Mouse (Mus musculus) intestine, embryonic 14.5 days (tissue): ENCODE data around the gene Cntrl. TPM values are rescaled to one million over a fixed set of nuclear protein-coding genes. Genes with fewer than 3 reads are reported as not detected.
A peak's percentile ranks its signal among the peaks of the same experiment; 100 is the strongest.

Experiments
- ATAC-seq: fragments of 200-750 bp; cut with Nextera tagmentation; replicated peaks from 2 replicates; pipeline ENCODE4 v1.8.0; 2017; ENCODE audit warnings: low read depth, moderate number of reproducible peaks, moderate TSS enrichment, moderate library complexity; ENCODE audit not compliant: low FRiP score, low TSS enrichment
- DNase-seq: peaks from one replicate; pipeline ENCODE4 v3.0.0-alpha.2; 2018; ENCODE audit warnings: low spot score
- H3K27ac ChIP-seq: fragments of 300-500 bp; sonication (generic); 2 replicates; pipeline ENCODE4 v1.5.1; 2014; ENCODE audit warnings: low read depth, mild to moderate bottlenecking, control low read depth
- H3K27me3 ChIP-seq: fragments of 300-500 bp; sonication (generic); replicated peaks from 2 replicates; pipeline ENCODE4 v1.6.1; 2014; ENCODE audit warnings: low read length, control low read depth; ENCODE audit not compliant: control insufficient read depth, insufficient read depth
- H3K36me3 ChIP-seq: fragments of 300-500 bp; sonication (generic); 2 replicates; pipeline ENCODE4 v1.6.1; 2014; ENCODE audit warnings: low read length, control low read depth; ENCODE audit not compliant: control insufficient read depth, insufficient read depth
- H3K4me1 ChIP-seq: fragments of 300-500 bp; sonication (generic); replicated peaks from 2 replicates; pipeline ENCODE4 v1.6.1; 2014; ENCODE audit warnings: low read length, control low read depth, mixed read lengths; ENCODE audit not compliant: control insufficient read depth, insufficient read depth
- H3K4me2 ChIP-seq: fragments of 300-500 bp; sonication (generic); 2 replicates; pipeline ENCODE4 v1.6.1; 2014; ENCODE audit warnings: low read length
- H3K4me3 ChIP-seq: fragments of 300-500 bp; sonication (generic); 2 replicates; pipeline ENCODE4 v1.5.1; 2014; ENCODE audit warnings: low read depth, low read length, control low read depth, mixed read lengths
- H3K9ac ChIP-seq: fragments of 300-500 bp; sonication (generic); 2 replicates; pipeline ENCODE4 v1.6.1; 2014; ENCODE audit warnings: mild to moderate bottlenecking, low read length
- H3K9me3 ChIP-seq: fragments of 300-500 bp; sonication (generic); 2 replicates; pipeline ENCODE4 v1.6.1; 2016; ENCODE audit warnings: low read length, control low read depth; ENCODE audit not compliant: control insufficient read depth
- WGBS: fragments of 180-500 bp; shearing (Covaris S2); extraction: QIAGEN DNeasy Blood & Tissue Kit; methylation state at CpG from one replicate; pipeline ENCODE4 v1.1.7; 2014; 5-methylcytosine and 5-hydroxymethylcytosine counted together
- polyA plus RNA-seq: library from polyadenylated mRNA; unstranded; fragments of >200 nt; fragmentation: Nextera tagmentation; extraction: Ambion mirVana; gene quantifications from 2 replicates; pipeline ENCODE4 v1.2.1, GENCODE M21; 2014

The Cntrl gene
- polyA plus RNA-seq, 1 experiment from 2014 or later, result 27.4 TPM

DNA sequence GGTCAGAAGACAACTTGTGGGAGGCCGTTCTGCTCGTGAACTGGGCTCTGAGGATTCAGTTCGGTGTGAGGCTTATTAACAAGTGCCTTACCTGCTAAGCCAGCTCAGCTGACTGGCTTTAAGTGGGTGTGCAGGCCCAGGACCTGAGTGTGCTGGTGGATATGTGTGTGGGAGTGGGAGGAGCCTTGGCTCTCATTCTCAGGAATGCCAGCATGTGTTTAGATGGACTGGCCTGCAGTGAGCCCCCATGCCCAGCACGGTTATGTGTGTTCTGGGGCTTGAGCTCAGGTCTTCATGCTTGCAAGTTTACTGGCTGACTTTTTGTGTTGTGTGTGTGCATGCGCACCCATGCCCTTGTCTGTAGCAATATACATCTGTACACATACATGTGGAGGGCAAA is 64.4 kb downstream of the Cntrl start:
- Histone ChIP-seq H3K9ac (no peak overlapping the region), H3K4me2 (no peak overlapping the region), H3K27ac (no peak overlapping the region), H3K27me3 (no peaks in the 10 kb centered on the region), H3K9me3 (no peaks in the 10 kb centered on the region), H3K36me3 (peaks cover 90% of the 10 kb centered on the region), H3K4me3 (no peak overlapping the region), H3K4me1 (no peaks in the 10 kb centered on the region)
- no peak for ATAC-seq
- peak; percentile 23 for DNase-seq
- WGBS, result 85% methylated on average over 5 of the region's 5 CpGs

DNA sequence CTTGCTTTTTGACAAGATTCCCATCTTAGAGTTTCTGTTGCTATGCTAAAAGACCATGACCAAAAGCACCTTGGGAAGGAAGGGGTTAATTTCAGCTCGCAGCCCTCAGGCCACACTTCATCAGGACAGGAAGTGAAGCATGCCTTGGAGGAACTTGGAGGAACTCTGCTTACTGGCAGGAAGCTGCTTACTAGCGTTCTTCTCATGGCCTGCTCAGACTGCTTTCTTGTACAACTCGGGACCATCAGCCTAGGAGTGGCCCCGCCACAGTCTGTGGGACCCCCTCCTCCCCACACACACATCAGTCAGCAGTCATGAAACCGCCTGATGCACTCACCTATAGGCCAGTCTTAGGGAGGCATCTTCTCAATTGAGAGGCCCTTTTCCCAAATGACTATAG is 64.8 kb downstream of the Cntrl start:
- peak; percentile 48 for DNase-seq
- no peaks in the 10 kb centered on the region for H3K27me3 ChIP-seq
- no peaks in the 10 kb centered on the region for H3K9me3 ChIP-seq
- H3K4me3 ChIP-seq, result no peak overlapping the region
- peak overlapping the region; percentile 39; the same call in 1 of the 2 replicates for H3K27ac ChIP-seq
- H3K36me3 ChIP-seq, result peaks cover 91% of the 10 kb centered on the region
- ATAC-seq, result peak; percentile 60; the same call in 1 of the 2 replicates
- 31% methylated on average over 5 of the region's 5 CpGs for WGBS
- H3K9ac ChIP-seq, result no peak overlapping the region
- no peaks in the 10 kb centered on the region for H3K4me1 ChIP-seq
- H3K4me2 ChIP-seq, result no peak overlapping the region

DNA sequence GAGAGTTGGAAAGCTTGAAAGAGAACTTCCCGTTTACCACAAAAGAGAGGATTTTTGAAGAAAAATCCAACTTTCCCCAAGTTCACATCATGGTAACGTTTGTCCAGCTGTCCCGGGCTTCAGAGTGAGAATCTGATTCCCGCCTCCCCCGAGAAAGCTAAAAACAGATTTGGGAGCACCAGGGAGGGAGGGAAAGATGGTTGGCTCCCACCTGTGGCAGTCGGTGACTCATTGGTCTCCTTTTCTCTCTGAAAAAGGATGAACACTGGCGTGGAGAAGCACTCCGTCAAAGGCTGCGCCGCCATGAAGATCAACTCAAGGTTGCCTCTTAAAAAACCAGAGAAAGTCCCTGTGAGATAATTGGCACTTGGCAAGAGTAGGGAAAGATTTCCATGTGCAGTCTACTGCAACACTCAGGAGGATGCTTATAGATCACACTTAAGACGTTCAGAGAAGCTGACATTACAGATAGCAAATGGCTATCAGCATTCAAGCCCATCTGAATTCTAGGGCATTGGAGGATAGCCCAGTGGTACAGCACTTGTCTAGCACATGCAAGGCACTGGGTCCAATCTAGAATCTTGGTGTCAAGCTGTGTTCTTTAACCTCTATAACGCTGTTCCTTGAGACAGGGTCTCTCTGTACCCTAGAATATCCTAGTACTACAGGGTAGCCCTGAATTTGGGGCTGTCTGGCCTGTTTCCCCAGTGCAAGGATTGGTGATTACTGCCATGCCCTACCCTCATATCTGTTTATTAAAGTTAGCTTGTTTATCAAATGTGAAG is 66.2 kb downstream of the Cntrl start:
- no peaks in the 10 kb centered on the region for H3K9me3 ChIP-seq
- 88% methylated on average over 12 of the region's 12 CpGs for WGBS
- no peak overlapping the region for H3K9ac ChIP-seq
- H3K36me3 ChIP-seq, result peaks cover 94% of the 10 kb centered on the region
- ATAC-seq (no peak), DNase-seq (peak; percentile 23)
- no peak overlapping the region for H3K27ac ChIP-seq
- H3K4me2 ChIP-seq, result no peak overlapping the region
- H3K4me3 ChIP-seq, result no peak overlapping the region
- H3K27me3 ChIP-seq, result no peaks in the 10 kb centered on the region
- H3K4me1 ChIP-seq, result no peaks in the 10 kb centered on the region

DNA sequence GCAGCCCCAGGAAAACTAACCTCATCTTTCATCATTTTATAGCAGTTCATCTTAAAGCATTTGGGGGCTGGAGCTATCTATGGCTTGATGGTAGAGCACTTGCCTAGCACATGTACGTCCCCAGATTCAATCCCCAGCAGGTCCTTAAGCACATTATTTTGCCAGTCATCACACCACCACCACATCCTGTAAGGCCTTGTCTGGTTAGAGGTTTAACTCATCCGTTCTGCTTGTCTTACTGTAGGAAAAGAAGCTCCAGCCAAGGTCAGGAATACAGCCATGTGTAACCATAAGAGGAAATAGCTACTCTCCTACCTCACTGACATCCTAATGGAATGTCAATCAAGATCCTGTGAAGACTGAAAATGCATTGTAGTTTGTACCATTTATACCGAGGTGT is 68.9 kb downstream of the Cntrl start:
- peaks cover 93% of the 10 kb centered on the region for H3K36me3 ChIP-seq
- no peak for ATAC-seq
- no peaks in the 10 kb centered on the region for H3K27me3 ChIP-seq
- H3K27ac ChIP-seq, result no peak overlapping the region
- H3K4me2 ChIP-seq, result no peak overlapping the region
- WGBS, result 76% methylated on average over 3 of the region's 3 CpGs
- no peak overlapping the region for H3K9ac ChIP-seq
- no peak overlapping the region for H3K4me3 ChIP-seq
- no peaks in the 10 kb centered on the region for H3K4me1 ChIP-seq
- H3K9me3 ChIP-seq, result no peaks in the 10 kb centered on the region
- peak; percentile 45 for DNase-seq

GRCm38 (mm10) chr2:35183115-35183673 is 73.9 kb downstream of the Cntrl start:
- H3K4me1 ChIP-seq, result no peaks in the 10 kb centered on the region
- peaks cover 92% of the 10 kb centered on the region for H3K36me3 ChIP-seq
- H3K9ac ChIP-seq, result no peak overlapping the region
- H3K27ac ChIP-seq, result no peak overlapping the region
- H3K4me2 ChIP-seq, result no peak overlapping the region
- no peaks in the 10 kb centered on the region for H3K27me3 ChIP-seq
- DNase-seq, result peak; percentile 37
- H3K9me3 ChIP-seq, result no peaks in the 10 kb centered on the region
- no peak overlapping the region for H3K4me3 ChIP-seq
- ATAC-seq, result no peak
- 92% methylated on average over 6 of the region's 6 CpGs for WGBS

GRCm38 (mm10) chr2:35188929-35189328 is 79.6 kb downstream of the Cntrl start:
- no peak overlapping the region for H3K4me3 ChIP-seq
- 87% methylated on average over 5 of the region's 5 CpGs for WGBS
- H3K9me3 ChIP-seq, result no peaks in the 10 kb centered on the region
- H3K36me3 ChIP-seq, result peaks cover 77% of the 10 kb centered on the region
- ATAC-seq (no peak), DNase-seq (no peak)
- H3K27ac ChIP-seq, result no peak overlapping the region
- H3K4me1 ChIP-seq, result no peaks in the 10 kb centered on the region
- no peaks in the 10 kb centered on the region for H3K27me3 ChIP-seq
- H3K9ac ChIP-seq, result no peak overlapping the region
- H3K4me2 ChIP-seq, result no peak overlapping the region

GRCm38 (mm10) chr2:35193976-35194375 is 84.7 kb downstream of the Cntrl start:
- Histone ChIP-seq H3K27me3 (no peaks in the 10 kb centered on the region), H3K4me2 (no peak overlapping the region), H3K4me1 (peaks cover 7% of the 10 kb centered on the region), H3K36me3 (peaks cover 37% of the 10 kb centered on the region), H3K27ac (no peak overlapping the region), H3K4me3 (no peak overlapping the region), H3K9me3 (no peaks in the 10 kb centered on the region), H3K9ac (no peak overlapping the region)
- ATAC-seq (no peak), DNase-seq (no peak)
- 81% methylated on average over 1 of the region's 1 CpGs for WGBS

DNA sequence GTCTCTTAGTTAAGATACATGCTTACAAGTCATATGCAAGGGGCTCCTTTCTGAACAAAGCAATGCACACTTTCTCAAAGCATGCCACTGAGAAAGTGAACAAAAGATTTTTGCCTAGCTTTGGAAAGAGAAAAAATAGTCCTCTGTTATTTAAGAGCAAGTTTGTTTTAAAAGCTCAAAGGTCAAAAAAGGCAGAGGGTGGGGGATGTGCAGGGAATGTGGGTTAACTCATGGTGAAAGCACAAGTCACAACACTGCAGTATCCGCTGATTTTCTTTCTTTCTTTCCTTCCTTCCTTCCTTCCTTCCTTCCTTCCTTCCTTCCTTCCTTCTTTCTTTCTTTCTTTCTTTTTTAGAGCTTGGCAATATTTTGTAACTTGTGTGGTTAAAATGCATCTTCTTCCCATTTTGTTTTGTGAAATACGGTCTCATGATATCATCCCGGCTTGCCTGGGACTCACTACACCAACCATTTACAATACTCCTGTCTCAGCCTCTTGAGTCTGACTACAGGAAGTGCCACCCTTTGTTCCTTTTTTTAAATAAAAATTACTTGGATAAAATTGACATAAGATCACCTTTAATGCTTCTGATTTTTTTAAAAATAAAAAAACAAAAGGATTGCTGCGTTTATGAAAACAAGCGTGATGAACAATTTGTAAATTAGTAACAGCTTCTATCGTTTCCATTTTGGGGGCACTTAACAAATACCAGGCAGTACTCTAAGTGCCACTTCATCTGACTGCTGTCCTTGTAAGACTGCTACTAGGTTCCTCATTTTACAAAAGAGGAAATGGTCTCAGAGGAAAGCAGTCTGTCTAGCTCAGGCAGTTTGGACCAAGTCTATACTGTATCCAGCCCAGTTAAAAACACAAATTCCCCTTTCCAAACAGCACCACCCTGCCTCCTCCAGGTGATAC is 86.6 kb downstream of the Cntrl start:
- no peak overlapping the region for H3K9ac ChIP-seq
- WGBS, result 74% methylated on average over 6 of the region's 6 CpGs
- H3K27me3 ChIP-seq, result no peaks in the 10 kb centered on the region
- H3K9me3 ChIP-seq, result no peaks in the 10 kb centered on the region
- peak; percentile 47 for DNase-seq
- H3K36me3 ChIP-seq, result peaks cover 18% of the 10 kb centered on the region
- no peak for ATAC-seq
- H3K4me2 ChIP-seq, result no peak overlapping the region
- H3K4me1 ChIP-seq, result peaks cover 14% of the 10 kb centered on the region
- no peak overlapping the region for H3K27ac ChIP-seq
- H3K4me3 ChIP-seq, result no peak overlapping the region
